Mouse (Mus musculus) cerebellum, adult 2 months (tissue): ENCODE measurements at regions not wholly inside any gene's neighbourhood (a gene's known extent, or its start where the extent isn't known, plus 50 kb on each side); places are given as distances from the start of the nearest gene placed in this dataset.

Experiments
- CTCF ChIP-seq: fragments of 200-500 bp; IDR thresholded peaks from 2 replicates; pipeline ENCODE4 v1.5.1; 2011; ENCODE audit warnings: low read depth, mild to moderate bottlenecking, control low read depth, low read length, moderate library complexity, borderline replicate concordance; ENCODE audit not compliant: insufficient read depth
- POLR2A ChIP-seq: fragments of 200-500 bp; IDR thresholded peaks from 2 replicates; pipeline ENCODE4 v1.6.1; 2011; ENCODE audit warnings: low read length, control low read depth, borderline replicate concordance; ENCODE audit not compliant: insufficient read depth

- TF ChIP-seq POLR2A: no peak
- no peak for TF ChIP-seq CTCF
Measured at GRCm38 (mm10) chr3:66762446-66762845, 218.7 kb upstream of the Rsrc1 start.
